ENCODE assay signal across 20 mouse cellular contexts in the genomic region with DNA sequence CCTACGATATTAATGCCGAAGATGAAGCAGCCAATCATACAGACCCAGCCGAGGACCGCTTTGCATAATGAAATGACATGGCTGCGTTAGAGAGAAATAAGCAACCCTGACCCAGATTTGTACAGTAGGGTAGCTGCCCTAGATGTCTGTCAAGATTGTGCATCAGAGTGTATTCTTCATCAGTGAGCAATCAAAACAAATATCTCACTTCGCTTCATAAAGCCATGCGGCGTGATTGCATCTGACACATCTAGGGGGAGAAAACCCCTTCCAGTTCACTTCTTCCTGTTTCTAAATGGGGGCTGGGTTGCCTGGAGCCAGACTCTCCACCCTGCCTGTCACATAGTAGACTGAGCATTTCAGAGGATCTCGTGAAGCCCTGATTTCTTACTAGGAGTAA. TPM values are rescaled to one million over a fixed set of nuclear protein-coding genes. Genes with fewer than 3 reads are reported as not detected.
A peak's percentile ranks its signal among the peaks of the same experiment; 100 is the strongest.
DNase-seq lines count a peak whose midpoint lies in the region; ATAC-seq lines count a peak whose summit lies in the region.
"Had no signal": no experiment of that assay in that cellular context is flagged by ENCODE, and none has a peak within 500 bp of the region (broad histone marks: within the 10 kb centered on the region; RNA-seq: fewer than 3 reads in every experiment).

No protein-coding gene starts in this region.

- H3K9me3 ChIP-seq in hindbrain, embryonic 13.5 days, result 0 out of 2 replicates have a peak, but pooled peaks cover 4% of the 10 kb centered on the region
- H3K9me3 ChIP-seq in hindbrain, embryonic 10.5 days, result no peaks in the 10 kb centered on the region
- no peaks in the 10 kb centered on the region for H3K9me3 ChIP-seq in forebrain, embryonic 15.5 days
- H3K9me3 ChIP-seq in hindbrain, embryonic 16.5 days (ENCODE audit: control insufficient read depth, low read length), result peaks cover 2% of the 10 kb centered on the region; the same call in 1 of the 2 replicates
- H3K9me3 ChIP-seq: intestine, embryonic 15.5 days; kidney, embryonic 15.5 days; limb, embryonic 10.5 days had no signal

- no peak overlapping the region for H3K4me3 ChIP-seq in hindbrain, embryonic 13.5 days
- H3K4me3 ChIP-seq in hindbrain, embryonic 10.5 days, result no peak overlapping the region
- no peak overlapping the region for H3K4me3 ChIP-seq in forebrain, embryonic 15.5 days
- no peak overlapping the region for H3K4me3 ChIP-seq in hindbrain, embryonic 16.5 days (ENCODE audit: low read length)
- H3K4me3 ChIP-seq: erythroblast, embryonic 14.5 days; heart, embryonic 12.5 days; intestine, embryonic 15.5 days; kidney, embryonic 15.5 days; layer of hippocampus, adult 2 months; limb, embryonic 10.5 days; midbrain, embryonic 12.5 days had no signal

- H3K27ac ChIP-seq in hindbrain, embryonic 13.5 days, result peak overlapping the region; percentile 53
- no peak overlapping the region for H3K27ac ChIP-seq in hindbrain, embryonic 10.5 days
- no peak overlapping the region; the same call in 1 of the 2 replicates for H3K27ac ChIP-seq in forebrain, embryonic 15.5 days (replicated peaks)
- H3K27ac ChIP-seq in hindbrain, embryonic 16.5 days (ENCODE audit: low read depth, low read length), result no peak overlapping the region
- H3K27ac ChIP-seq: intestine, embryonic 15.5 days; kidney, embryonic 15.5 days; layer of hippocampus, adult 2 months; limb, embryonic 10.5 days had no signal

- WGBS in hindbrain, embryonic 13.5 days, result 62% methylated on average over 9 of the region's 9 CpGs
- WGBS in hindbrain, embryonic 10.5 days, result 89% methylated on average over 9 of the region's 9 CpGs
- 60% methylated on average over 9 of the region's 9 CpGs for WGBS in forebrain, embryonic 15.5 days
- 55% methylated on average over 9 of the region's 9 CpGs for WGBS in hindbrain, embryonic 16.5 days

- 0 out of 2 replicates have a peak, but pooled peaks cover 13% of the 10 kb centered on the region for H3K4me1 ChIP-seq in hindbrain, embryonic 13.5 days (replicated peaks)
- no peaks in the 10 kb centered on the region for H3K4me1 ChIP-seq in hindbrain, embryonic 10.5 days (replicated peaks)
- 0 out of 2 replicates have a peak, but pooled peaks cover 5% of the 10 kb centered on the region for H3K4me1 ChIP-seq in forebrain, embryonic 15.5 days
- H3K4me1 ChIP-seq in hindbrain, embryonic 16.5 days (ENCODE audit: control insufficient read depth, insufficient read depth, low read depth, low read length), result no peaks in the 10 kb centered on the region; the same call in 1 of the 2 replicates
- H3K4me1 ChIP-seq: intestine, embryonic 15.5 days; kidney, embryonic 15.5 days; midbrain, embryonic 12.5 days had no signal

- no peak overlapping the region for H3K4me2 ChIP-seq in hindbrain, embryonic 13.5 days
- H3K4me2 ChIP-seq in forebrain, embryonic 15.5 days (replicated peaks), result no peak overlapping the region
- 0 out of 2 replicates have a peak overlapping the region, but pooled peaks have one; percentile 7 for H3K4me2 ChIP-seq in hindbrain, embryonic 16.5 days (ENCODE audit: low read length)
- H3K4me2 ChIP-seq: heart, embryonic 12.5 days; intestine, embryonic 15.5 days; kidney, embryonic 15.5 days; liver, embryonic 11.5 days; midbrain, embryonic 12.5 days had no signal

- no peaks in the 10 kb centered on the region for H3K36me3 ChIP-seq in hindbrain, embryonic 13.5 days
- no peaks in the 10 kb centered on the region for H3K36me3 ChIP-seq in hindbrain, embryonic 10.5 days
- H3K36me3 ChIP-seq in forebrain, embryonic 15.5 days, result no peaks in the 10 kb centered on the region
- H3K36me3 ChIP-seq in hindbrain, embryonic 16.5 days (ENCODE audit: control insufficient read depth, insufficient read depth, low read length), result no peaks in the 10 kb centered on the region
- H3K36me3 ChIP-seq: heart, embryonic 12.5 days; intestine, embryonic 15.5 days; kidney, embryonic 15.5 days; limb, embryonic 10.5 days; midbrain, embryonic 12.5 days had no signal

- no peaks in the 10 kb centered on the region for H3K27me3 ChIP-seq in hindbrain, embryonic 13.5 days
- no peaks in the 10 kb centered on the region for H3K27me3 ChIP-seq in hindbrain, embryonic 10.5 days (ENCODE audit: insufficient read depth, poor library complexity, severe bottlenecking)
- no peaks in the 10 kb centered on the region for H3K27me3 ChIP-seq in forebrain, embryonic 15.5 days
- H3K27me3 ChIP-seq in hindbrain, embryonic 16.5 days (replicated peaks; ENCODE audit: control insufficient read depth, insufficient read depth, low read length), result no peaks in the 10 kb centered on the region
- H3K27me3 ChIP-seq: heart, embryonic 12.5 days; intestine, embryonic 15.5 days; kidney, embryonic 15.5 days had no signal

- H3K9ac ChIP-seq in hindbrain, embryonic 13.5 days, result no peak overlapping the region
- no peak overlapping the region for H3K9ac ChIP-seq in forebrain, embryonic 15.5 days (replicated peaks)
- H3K9ac ChIP-seq in hindbrain, embryonic 16.5 days (ENCODE audit: low read depth, low read length), result no peak overlapping the region
- H3K9ac ChIP-seq: heart, embryonic 12.5 days; intestine, embryonic 15.5 days; kidney, embryonic 15.5 days; midbrain, embryonic 12.5 days had no signal

- DNase-seq in hindbrain, embryonic 10.5 days (ENCODE audit: low spot score), result no peak
- DNase-seq in retina, postnatal 1 day, result peak; percentile 96
- DNase-seq in right cerebral cortex, postnatal 25 days, result no peak
- no peak for DNase-seq in layer of hippocampus, adult 11-12 months (ENCODE audit: low spot score)
- DNase-seq: adrenal gland, postnatal 36 days; cerebellum, adult 9-10 months; lung, adult 2 months; lung, postnatal 4 days; thymus, adult 2 months had no signal

- peak; percentile 49; the same call in 1 of the 2 replicates for ATAC-seq in hindbrain, embryonic 13.5 days (ENCODE audit: low FRiP score)
- ATAC-seq in forebrain, embryonic 15.5 days (replicated peaks), result 0 out of 2 replicates have a peak, but pooled peaks have one; percentile 43
- ATAC-seq in hindbrain, embryonic 16.5 days, result peak; percentile 76
- ATAC-seq: intestine, embryonic 15.5 days had no signal

RNA-seq across cellular contexts. Expression of a gene that starts 44.4 kb away (rescaled TPM):
- polyA plus RNA-seq in hindbrain, embryonic 13.5 days (2015; fragmentation: Nextera tagmentation; extraction: Ambion mirVana), result 47.2 and 61.1 TPM in 2 replicates
- polyA plus RNA-seq in hindbrain, embryonic 10.5 days (2016; fragmentation: Nextera tagmentation; extraction: Ambion mirVana), result 9.2 TPM in 2 replicates
- polyA plus RNA-seq in forebrain, embryonic 15.5 days (2015; fragmentation: Nextera tagmentation; extraction: Ambion mirVana), result 115 and 143 TPM in 2 replicates
- 43.5 and 45.7 TPM in 2 replicates for polyA plus RNA-seq in hindbrain, embryonic 16.5 days (2015; fragmentation: Nextera tagmentation; extraction: Ambion mirVana)
